Mouse (Mus musculus): ENCODE measurements around the gene Caml.

DNA sequence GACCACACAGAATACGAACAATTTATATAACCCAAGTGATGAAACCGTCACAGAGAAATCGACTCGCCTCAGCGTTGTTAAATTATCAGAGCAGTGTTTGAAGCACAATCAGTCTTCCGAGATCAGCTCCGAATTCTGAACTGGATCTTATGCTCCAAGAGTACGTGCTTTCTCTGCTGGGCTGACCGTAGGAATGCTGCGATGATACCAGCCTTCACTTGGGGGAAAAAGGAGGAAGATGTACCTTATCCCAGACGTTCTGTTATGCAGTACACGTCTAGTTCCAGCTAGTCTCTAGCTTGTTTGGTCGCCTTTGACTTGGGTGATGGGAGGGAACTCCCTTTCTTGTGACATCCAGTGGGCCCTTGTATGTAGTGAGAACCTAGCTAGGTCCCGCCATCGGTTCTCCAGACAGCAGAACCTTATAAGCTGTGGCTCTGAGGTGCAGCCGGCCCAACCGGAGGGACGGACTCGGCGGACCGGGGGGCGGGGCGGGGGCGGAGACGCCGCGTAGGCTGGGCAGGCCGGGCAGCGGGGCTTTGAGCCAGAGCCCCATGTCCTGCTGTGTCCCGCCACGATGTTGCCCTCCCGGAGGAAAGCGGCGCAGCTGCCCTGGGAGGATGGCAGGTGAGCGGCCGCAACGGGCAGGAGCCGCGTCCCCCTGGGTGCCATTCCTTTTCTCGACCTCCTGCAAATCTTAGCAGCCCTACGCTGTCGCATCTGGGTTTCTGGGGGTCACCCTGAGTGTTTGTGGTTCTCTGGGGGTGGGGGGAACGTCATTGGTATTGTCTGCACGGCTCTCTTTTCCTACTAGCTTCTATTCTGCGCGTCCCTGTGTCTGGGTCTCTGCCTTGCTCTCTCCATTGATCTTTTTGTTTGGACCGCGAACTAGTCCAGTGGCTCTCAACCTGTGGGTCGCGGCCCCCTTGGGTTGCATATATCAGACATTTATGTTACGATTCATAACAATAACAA lies 23.0 kb upstream of the Caml start, which contains the start of gene B4galt7:
- TF ChIP-seq POLR2AphosphoS2 (IDR thresholded peaks at IDR 0.05; ENCODE audit: low read depth, low read length) (no peak), MXI1 (IDR thresholded peaks at IDR 0.05; ENCODE audit: low read depth, low read length) (peak; percentile 95), CHD1 (IDR thresholded peaks at IDR 0.05; ENCODE audit: low read depth, low read length) (no peak), RAD21 (IDR thresholded peaks at IDR 0.05; ENCODE audit: low read depth, low read length) (no peak)
